Mouse (Mus musculus) small intestine, adult 2 months (tissue): ENCODE data around the gene Speer4f1.

Source experiments
- CTCF ChIP-seq: fragments of 200-500 bp; IDR thresholded peaks from 2 replicates; pipeline ENCODE4 v1.5.1; 2012; ENCODE audit warnings: low read depth, mild to moderate bottlenecking, control low read depth, inconsistent platforms, low read length, moderate library complexity, mixed read lengths; ENCODE audit not compliant: insufficient replicate concordance, insufficient read length; ENCODE audit errors: extremely low read depth
- POLR2A ChIP-seq: fragments of 200-500 bp; IDR thresholded peaks from 2 replicates; pipeline ENCODE4 v1.6.1; 2012; ENCODE audit warnings: low read depth, mild to moderate bottlenecking, control low read depth, inconsistent platforms, low read length, moderate library complexity

DNA sequence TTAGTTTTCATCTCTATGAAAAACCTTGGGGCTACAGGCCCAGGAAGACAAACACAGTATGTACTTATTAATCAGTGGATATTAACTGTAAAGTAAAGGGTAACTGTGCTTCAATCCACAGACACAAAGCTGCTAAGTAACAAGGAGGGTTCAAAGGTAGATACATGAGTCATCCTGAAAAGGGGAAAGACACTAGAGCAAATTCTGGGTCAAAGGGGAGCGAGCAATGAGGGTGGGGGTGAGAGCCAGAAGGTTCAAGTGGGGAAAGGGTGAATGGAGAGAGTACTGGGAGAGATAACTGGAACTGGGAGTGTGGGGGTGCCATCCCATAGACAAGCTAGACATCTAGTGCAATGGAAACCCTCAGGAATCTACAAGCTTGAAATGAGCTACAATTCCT is 49.0 kb upstream of the Speer4f1 start:
- no peak for TF ChIP-seq CTCF
- TF ChIP-seq POLR2A: no peak
